In genomic region chr7:130750752-130751490, GRCm38 (mm10) we compare ENCODE assay signal across 8 mouse cellular contexts. TPM values are rescaled to one million over a fixed set of nuclear protein-coding genes. Genes with fewer than 3 reads are reported as not detected.
DNase-seq lines count a peak whose midpoint lies in the region; ATAC-seq lines count a peak whose summit lies in the region.

No protein-coding gene starts in this region.

- DNase-seq in ES-CJ7 (ENCODE audit: low read depth, low spot score) (peak; percentile 22), ZHBTc4 (ENCODE audit: low read depth, low spot score) (peak; percentile 46), adipocyte (ENCODE audit: low spot score) (no peak)
- DNase-seq in thymus, postnatal 4 days, result no peak
- DNase-seq in spleen, postnatal 10 days (ENCODE audit: low spot score in 2 of 2), result no peak
- no peak for DNase-seq in natural killer cell, adult 2 months (ENCODE audit: low spot score in 2 of 2)

- H3K4me1 ChIP-seq in forebrain, embryonic 16.5 days (replicated peaks; ENCODE audit: control insufficient read depth, insufficient read depth, low read length), result peaks cover 18% of the 10 kb centered on the region
- peaks cover 27% of the 10 kb centered on the region for H3K4me1 ChIP-seq in midbrain, embryonic 12.5 days

- H3K36me3 ChIP-seq in forebrain, embryonic 16.5 days (ENCODE audit: control insufficient read depth, insufficient read depth), result peaks cover 14% of the 10 kb centered on the region
- H3K36me3 ChIP-seq in midbrain, embryonic 12.5 days, result peaks cover 74% of the 10 kb centered on the region

- ATAC-seq in forebrain, embryonic 16.5 days, result peak; percentile 88
- ATAC-seq in midbrain, embryonic 12.5 days (ENCODE audit: low FRiP score, low read depth), result peak; percentile 83

- peak overlapping the region; percentile 29 for H3K27ac ChIP-seq in forebrain, embryonic 16.5 days (ENCODE audit: low read length)
- H3K27ac ChIP-seq in midbrain, embryonic 12.5 days (replicated peaks), result peak overlapping the region; percentile 76

- no peaks in the 10 kb centered on the region for H3K9me3 ChIP-seq in forebrain, embryonic 16.5 days (ENCODE audit: control insufficient read depth, low read length)
- H3K9me3 ChIP-seq in midbrain, embryonic 12.5 days, result no peaks in the 10 kb centered on the region

- no peak overlapping the region for H3K4me3 ChIP-seq in forebrain, embryonic 16.5 days (replicated peaks; ENCODE audit: low read length)
- H3K4me3 ChIP-seq in midbrain, embryonic 12.5 days, result no peak overlapping the region

- 11% methylated on average over 17 of the region's 17 CpGs for WGBS in forebrain, embryonic 16.5 days
- WGBS in midbrain, embryonic 12.5 days, result 35% methylated on average over 17 of the region's 17 CpGs

- H3K27me3 ChIP-seq in forebrain, embryonic 16.5 days (replicated peaks; ENCODE audit: control insufficient read depth, insufficient read depth, low read length), result no peaks in the 10 kb centered on the region
- no peaks in the 10 kb centered on the region for H3K27me3 ChIP-seq in midbrain, embryonic 12.5 days

- H3K4me2 ChIP-seq in forebrain, embryonic 16.5 days (ENCODE audit: low read length), result no peak overlapping the region
- H3K4me2 ChIP-seq in midbrain, embryonic 12.5 days (replicated peaks), result no peak overlapping the region

- 0 out of 2 replicates have a peak overlapping the region, but pooled peaks have one; percentile 16 for H3K9ac ChIP-seq in forebrain, embryonic 16.5 days (replicated peaks; ENCODE audit: low read depth, low read length)
- no peak overlapping the region for H3K9ac ChIP-seq in midbrain, embryonic 12.5 days (replicated peaks)

RNA-seq across cellular contexts. Expression of gene Btbd16, which starts 22.9 kb away (rescaled TPM):
- not detected in 2 replicates for polyA plus RNA-seq in forebrain, embryonic 16.5 days (2015; fragmentation: Nextera tagmentation; extraction: Ambion mirVana)
- not detected in 2 replicates for polyA plus RNA-seq in midbrain, embryonic 12.5 days (2016; fragmentation: Nextera tagmentation; extraction: Ambion mirVana)

Comparison
In these comparisons a context has a peak if more than half of its experiments do, and no peak if none do; other contexts are left out.
1. DNase-seq: peak in ES-CJ7 (single experiment) and ZHBTc4 (single experiment); none in thymus, postnatal 4 days (single experiment), spleen, postnatal 10 days (0 of 2), adipocyte (single experiment) and natural killer cell, adult 2 months (0 of 2).